Mouse (Mus musculus) liver, embryonic 14 days (tissue): ENCODE data around the gene Thnsl2. TPM values are rescaled to one million over a fixed set of nuclear protein-coding genes. Genes with fewer than 3 reads are reported as not detected.

Experiments
- polyA plus RNA-seq: library from polyadenylated mRNA; depleted of rRNA; stranded (reverse); fragments of >200 nt; gene quantifications from 2 replicates; pipeline ENCODE4 v1.2.3, GENCODE M21; 2012; rRNA removed

The Thnsl2 gene
- polyA plus RNA-seq: 4.4 and 5.7 TPM in 2 replicates

DNA sequence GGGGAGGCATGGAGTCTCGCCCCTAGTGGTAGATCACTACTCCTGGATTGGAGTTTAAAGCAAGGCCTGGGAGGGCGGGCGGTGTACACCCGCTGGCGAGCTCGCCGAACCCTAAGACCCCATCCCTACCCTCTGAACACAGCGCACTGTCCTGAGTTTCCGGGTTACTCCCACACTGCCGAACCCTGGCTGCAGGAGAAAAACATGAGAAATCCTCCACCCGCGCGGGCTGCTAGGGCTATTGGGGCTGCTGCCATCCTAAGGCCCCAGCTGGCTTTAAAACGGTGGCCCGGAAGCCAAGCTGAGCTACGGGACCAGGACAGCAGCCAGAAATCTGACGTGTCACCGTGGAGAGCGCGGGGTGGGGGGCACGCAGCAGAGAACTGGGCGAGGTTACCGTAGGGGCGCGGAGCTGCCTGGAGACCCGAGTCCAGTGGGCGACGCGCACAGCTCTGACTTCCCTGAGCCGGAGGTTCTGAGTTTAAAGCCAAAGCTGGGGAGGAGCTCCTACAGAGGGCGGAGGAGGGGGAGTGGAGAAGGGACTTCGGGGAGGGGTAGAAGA lies at the start of gene Thnsl2:
Thnsl2 (minus strand) TSS at position 546 of the 562 bp plus-strand sequence.

Other genes with a start within 250 kb of the Thnsl2 start
- not detected in 2 replicates for gene Tex37, start 225.5 kb downstream of the Thnsl2 start, polyA plus RNA-seq
- gene Foxi3, start 187.9 kb downstream of the Thnsl2 start, polyA plus RNA-seq: not detected in 2 replicates
- gene Fabp1, start 55.4 kb upstream of the Thnsl2 start, polyA plus RNA-seq: 195 and 199 TPM in 2 replicates
- gene Krcc1, start 127.2 kb upstream of the Thnsl2 start, polyA plus RNA-seq: 11.9 and 15.0 TPM in 2 replicates
- gene Smyd1, start 177.8 kb upstream of the Thnsl2 start, polyA plus RNA-seq: 0.07 and 0.45 TPM in 2 replicates
- not detected in 2 replicates for gene Cd8b1, start 178.3 kb upstream of the Thnsl2 start, polyA plus RNA-seq
- gene Cd8a, start 229.0 kb upstream of the Thnsl2 start, polyA plus RNA-seq: not detected in 2 replicates